Mouse (Mus musculus): ENCODE measurements around the gene Swsap1.
A peak's percentile ranks its signal among the peaks of the same experiment; 100 is the strongest.

DNA sequence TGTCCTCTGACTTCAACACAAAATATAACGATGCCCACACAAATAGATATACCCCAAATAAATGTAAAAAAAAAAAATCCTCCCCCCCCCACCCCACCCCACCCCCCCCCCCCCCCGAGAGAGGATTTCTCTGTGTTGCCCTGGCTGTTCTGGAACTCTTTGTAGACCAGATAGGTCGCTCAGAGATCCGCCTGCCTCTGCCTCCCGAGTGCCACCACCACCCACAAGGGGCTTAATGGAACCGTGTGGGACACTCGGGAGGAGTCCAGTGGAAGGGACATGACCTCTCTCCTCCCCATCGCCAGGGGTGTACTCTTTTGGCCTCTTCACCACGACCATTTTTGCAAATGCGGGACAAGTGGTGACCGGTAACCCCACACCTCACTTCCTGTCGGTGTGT is 12.5 kb upstream of the Swsap1 start:
- TF ChIP-seq CTCF (IDR thresholded peaks at IDR 0.05; ENCODE audit: extremely low read depth, insufficient read depth, low read length) (no peak), POLR2A (IDR thresholded peaks at IDR 0.05; ENCODE audit: extremely low read depth, insufficient read depth, low read length) (0 out of 2 replicates have a peak, but pooled peaks have one; percentile 18)

All from cortical plate, adult 2 months (tissue).